Mouse (Mus musculus) megakaryocyte, embryonic 14.5 days (primary cell): ENCODE data around the gene Sv2a. TPM values are rescaled to one million over a fixed set of nuclear protein-coding genes. Genes with fewer than 3 reads are reported as not detected.
"Not testable (repeated sequence)": the region's sequence is repeated elsewhere in the genome, so short reads cannot be mapped to it uniquely, and the experiment has no call there.

Experiments used
- H3K27me3 ChIP-seq: replicated peaks from 2 replicates; pipeline ENCODE3; 2012; ENCODE audit warnings: inconsistent platforms
- H3K36me3 ChIP-seq: replicated peaks from 2 replicates; pipeline ENCODE3; 2012; ENCODE audit warnings: low read length, inconsistent platforms, mixed read lengths
- H3K4me1 ChIP-seq: 2 replicates; pipeline ENCODE4 v1.6.1; 2012; ENCODE audit warnings: inconsistent platforms
- H3K4me3 ChIP-seq: replicated peaks from 2 replicates; pipeline ENCODE3; 2012; ENCODE audit warnings: moderate library complexity, mild to moderate bottlenecking, inconsistent platforms
- H3K9me3 ChIP-seq: 2 replicates; pipeline ENCODE4 v1.6.1; 2012; ENCODE audit warnings: inconsistent platforms
- FLI1 ChIP-seq: IDR thresholded peaks from 2 replicates; pipeline ENCODE4 v1.6.1; 2012; ENCODE audit warnings: low read length, inconsistent platforms, mixed read lengths
- GATA1 ChIP-seq: IDR thresholded peaks from 3 replicates; pipeline ENCODE4 v1.6.1; 2012; ENCODE audit warnings: mixed read lengths, low read length, inconsistent platforms, borderline replicate concordance
- polyA plus RNA-seq: library from polyadenylated mRNA; stranded (reverse); fragments of >175 nt; gene quantifications from 2 replicates; pipeline ENCODE4 v1.2.3, GENCODE M21; 2012; ENCODE audit warnings: low replicate concordance; ENCODE audit not compliant: insufficient read depth

The Sv2a gene
- polyA plus RNA-seq, 1 experiment: 1.9 TPM

DNA sequence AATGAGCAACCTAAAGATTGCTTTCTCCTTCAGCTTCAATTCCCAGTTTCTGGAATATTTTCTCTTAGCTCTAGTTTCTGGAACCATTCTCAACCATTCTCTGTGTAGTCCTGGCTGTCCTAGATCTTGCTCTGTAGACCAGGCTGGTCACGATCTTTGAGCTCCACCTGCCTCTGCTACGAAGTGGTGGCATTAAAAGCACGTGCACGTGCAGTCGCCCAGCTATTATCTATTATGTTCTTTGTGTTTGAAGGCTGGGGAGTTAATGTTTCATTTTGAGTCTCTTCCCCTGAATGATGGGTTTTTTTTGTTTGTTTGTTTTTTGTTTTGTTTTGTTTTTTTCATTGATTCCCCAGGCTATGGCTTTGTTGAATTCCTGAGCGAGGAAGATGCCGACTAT is 7.8 kb upstream of the Sv2a start:
- TF ChIP-seq GATA1: no peak
- TF ChIP-seq FLI1: no peak
- H3K4me3 ChIP-seq: peak overlapping the region; percentile 95
- H3K36me3 ChIP-seq: peaks cover 71% of the 10 kb centered on the region
- H3K4me1 ChIP-seq: peaks cover 71% of the 10 kb centered on the region
- H3K9me3 ChIP-seq: no peaks in the 10 kb centered on the region
- no peaks in the 10 kb centered on the region for H3K27me3 ChIP-seq

DNA sequence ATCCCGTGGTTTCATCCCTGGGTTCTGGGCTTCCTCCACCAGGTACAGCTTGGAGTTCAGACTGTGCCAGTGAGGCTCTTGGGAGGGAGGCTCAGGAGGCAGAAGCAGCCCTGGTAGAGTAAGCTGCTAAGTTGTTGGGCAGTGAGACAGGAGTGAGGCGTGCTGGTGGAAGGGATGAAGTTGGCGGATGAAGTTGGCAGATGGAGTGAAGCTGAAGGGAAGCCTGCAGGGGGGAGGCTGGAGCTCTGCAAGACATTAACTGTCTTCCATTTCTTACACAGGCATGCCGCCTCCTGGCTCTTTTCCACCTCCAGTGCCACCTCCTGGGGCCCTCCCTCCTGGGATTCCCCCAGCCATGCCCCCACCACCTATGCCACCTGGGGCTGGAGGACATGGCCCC is 6.9 kb upstream of the Sv2a start:
- peak overlapping the region; percentile 83 for H3K4me3 ChIP-seq
- peaks cover 70% of the 10 kb centered on the region for H3K36me3 ChIP-seq
- H3K27me3 ChIP-seq, H3K9me3 ChIP-seq: not testable (repeated sequence)
- H3K4me1 ChIP-seq: peaks cover 64% of the 10 kb centered on the region

DNA sequence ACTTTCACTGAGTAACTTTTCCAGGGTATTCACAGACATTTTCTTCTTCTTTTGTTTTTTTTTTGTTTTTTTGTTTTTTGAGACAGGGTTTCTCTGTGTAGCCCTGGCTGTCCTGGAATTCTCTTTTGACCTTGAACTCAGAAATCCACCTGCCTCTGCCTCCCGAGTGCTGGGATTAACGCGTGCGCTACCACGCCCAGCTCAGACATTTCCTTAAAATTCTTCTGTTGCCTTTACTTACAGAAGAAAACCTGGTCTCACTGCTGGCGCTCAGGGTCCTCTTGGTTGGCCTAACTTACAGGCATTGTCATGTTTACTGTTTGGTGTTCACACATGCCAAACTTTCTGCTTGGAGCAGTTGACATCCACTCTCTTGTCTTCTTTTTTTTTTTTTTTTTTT is 5.7 kb upstream of the Sv2a start:
- no peaks in the 10 kb centered on the region for H3K9me3 ChIP-seq
- H3K4me1 ChIP-seq: peaks cover 63% of the 10 kb centered on the region
- H3K36me3 ChIP-seq: peaks cover 62% of the 10 kb centered on the region
- H3K27me3 ChIP-seq: no peaks in the 10 kb centered on the region
- H3K4me3 ChIP-seq: peak overlapping the region; percentile 14
- TF ChIP-seq FLI1: no peak
- no peak for TF ChIP-seq GATA1

DNA sequence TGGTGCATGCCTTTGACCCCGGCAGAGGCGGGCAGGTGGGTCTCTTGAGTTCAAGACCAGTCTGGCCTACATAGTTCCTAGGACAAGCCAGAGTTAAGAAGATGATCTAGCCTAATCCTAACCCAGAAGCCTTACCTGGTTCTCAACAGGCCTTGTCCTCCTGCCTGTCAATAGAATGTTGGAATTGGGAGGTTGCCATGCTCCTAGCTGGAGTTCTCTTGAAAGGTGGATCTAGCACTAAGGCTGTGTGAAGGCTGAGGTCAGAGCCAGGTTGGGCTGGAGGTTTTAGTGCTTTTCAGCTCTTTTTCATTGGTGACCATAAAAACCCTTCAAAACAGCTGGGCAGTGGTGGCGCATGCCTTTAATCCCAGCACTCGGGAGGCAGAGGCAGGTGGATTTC is 2.5 kb upstream of the Sv2a start:
- Histone ChIP-seq H3K9me3 (no peaks in the 10 kb centered on the region), H3K27me3 (no peaks in the 10 kb centered on the region), H3K36me3 (peaks cover 50% of the 10 kb centered on the region), H3K4me1 (peaks cover 72% of the 10 kb centered on the region), H3K4me3 (no peak overlapping the region)
- no peak for TF ChIP-seq GATA1
- no peak for TF ChIP-seq FLI1

DNA sequence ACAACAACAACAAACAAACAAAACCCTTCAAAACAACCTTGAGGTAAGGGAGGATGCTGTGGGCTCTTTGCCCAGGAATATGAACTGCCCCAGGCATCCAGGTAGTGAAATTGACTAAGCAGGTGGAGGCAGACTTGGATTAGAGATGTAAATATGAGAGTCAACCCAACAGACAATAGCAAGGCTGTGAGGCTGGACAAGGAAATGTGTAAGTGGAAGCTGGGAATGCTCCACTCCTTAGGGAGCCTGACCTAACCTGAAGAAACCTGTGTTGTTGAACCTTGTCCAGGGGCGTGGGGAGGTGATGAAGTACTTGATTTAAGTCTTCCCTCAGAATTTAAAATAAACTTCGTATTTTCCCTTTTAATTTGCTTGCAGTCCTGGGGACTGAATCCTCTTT is 2.0 kb upstream of the Sv2a start:
- no peak overlapping the region for H3K4me3 ChIP-seq
- H3K36me3 ChIP-seq: peaks cover 49% of the 10 kb centered on the region
- H3K4me1 ChIP-seq: peaks cover 72% of the 10 kb centered on the region
- H3K27me3 ChIP-seq: no peaks in the 10 kb centered on the region
- TF ChIP-seq GATA1 (no peak), FLI1 (no peak)
- no peaks in the 10 kb centered on the region for H3K9me3 ChIP-seq

DNA sequence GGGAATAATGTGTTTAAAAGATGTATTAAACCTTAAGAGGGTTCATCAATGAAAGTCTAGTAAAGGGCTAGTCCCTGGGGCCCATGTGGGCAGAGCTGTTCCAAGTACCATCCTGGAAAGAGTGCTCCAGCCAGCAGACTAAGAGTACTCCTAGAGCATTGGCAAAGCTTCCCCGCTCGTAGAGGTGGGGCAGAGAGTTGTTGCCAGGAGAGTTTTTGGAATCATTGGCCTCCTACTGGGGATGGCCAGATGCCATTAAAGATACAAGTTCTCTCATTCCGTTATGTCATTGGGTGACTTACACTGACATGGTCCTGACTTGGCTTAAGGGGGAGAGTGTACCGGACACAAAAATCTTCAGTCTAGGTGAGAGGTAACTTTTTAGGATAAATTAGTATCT is 1.4 kb upstream of the Sv2a start:
- Histone ChIP-seq H3K36me3 (peaks cover 43% of the 10 kb centered on the region), H3K4me1 (peaks cover 71% of the 10 kb centered on the region), H3K4me3 (no peak overlapping the region), H3K9me3 (no peaks in the 10 kb centered on the region), H3K27me3 (no peaks in the 10 kb centered on the region)
- TF ChIP-seq GATA1 (no peak), FLI1 (no peak)

DNA sequence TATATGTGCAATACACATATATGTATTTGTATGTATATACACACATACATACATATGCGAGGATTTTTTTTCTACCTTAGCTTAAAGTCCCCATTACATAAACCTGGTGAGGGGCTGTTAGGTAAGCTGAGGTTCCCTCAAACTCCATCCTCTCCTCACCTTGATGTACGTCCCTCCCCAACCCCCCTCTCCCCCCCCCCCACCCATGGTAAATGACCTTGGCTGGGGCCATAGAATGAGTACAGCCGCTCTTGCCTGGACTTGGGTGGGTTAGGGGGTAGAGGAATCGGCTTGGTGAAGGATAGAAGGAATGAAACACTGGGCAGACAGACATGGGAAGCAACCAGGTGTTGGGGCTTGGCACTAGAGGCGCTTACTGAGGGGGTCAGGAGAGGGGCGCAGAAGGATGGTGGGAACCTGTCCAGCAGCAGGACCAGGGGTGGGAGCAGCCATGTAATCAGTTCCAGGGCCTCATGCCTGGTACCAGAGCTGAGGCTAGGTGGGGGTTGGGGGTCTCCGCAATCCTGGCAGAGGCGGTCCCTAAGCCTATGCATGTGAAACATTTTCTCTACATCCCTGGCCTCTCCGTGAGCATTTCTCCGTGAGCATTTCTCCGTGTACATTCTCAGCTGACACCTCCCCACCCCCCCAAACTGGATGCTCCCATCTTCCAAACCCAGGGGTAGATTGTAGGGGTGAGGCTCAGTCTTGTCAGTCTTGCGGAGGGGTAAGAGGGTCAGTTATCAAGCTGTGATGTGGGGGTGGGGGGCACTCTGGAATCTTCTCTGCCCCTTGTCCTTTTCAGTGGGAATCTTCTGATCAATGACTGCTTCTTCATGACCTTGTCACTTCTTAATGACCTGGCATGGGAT is 795 bp downstream of the Sv2a start:
- Histone ChIP-seq H3K27me3 (peaks cover 7% of the 10 kb centered on the region), H3K36me3 (peaks cover 22% of the 10 kb centered on the region), H3K9me3 (no peaks in the 10 kb centered on the region), H3K4me3 (peak overlapping the region; percentile 92), H3K4me1 (peaks cover 53% of the 10 kb centered on the region)
- TF ChIP-seq FLI1: no peak
- no peak for TF ChIP-seq GATA1

DNA sequence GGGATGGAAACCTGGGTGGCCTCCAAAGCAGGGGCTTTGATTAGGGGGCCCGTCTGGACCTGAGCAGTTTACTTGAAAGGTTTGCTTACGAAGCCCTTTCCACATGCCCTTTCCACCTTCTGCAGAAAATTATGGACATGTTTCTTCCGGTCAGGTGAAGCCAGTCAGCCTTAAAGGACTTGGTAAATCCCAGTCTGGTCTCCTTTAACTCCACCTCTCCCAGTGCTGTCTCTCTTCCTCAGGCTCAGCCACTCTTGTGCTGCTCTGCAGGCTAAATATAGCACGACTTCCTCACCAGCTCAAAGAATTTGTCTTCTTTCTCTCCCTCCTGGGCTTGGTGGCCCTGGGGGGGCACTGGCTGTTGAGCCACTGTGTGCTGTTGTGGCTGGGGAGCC is 1.4 kb downstream of the Sv2a start:
- Histone ChIP-seq H3K9me3 (no peaks in the 10 kb centered on the region), H3K27me3 (peaks cover 7% of the 10 kb centered on the region), H3K4me1 (peaks cover 53% of the 10 kb centered on the region), H3K4me3 (peak overlapping the region; percentile 46), H3K36me3 (peaks cover 18% of the 10 kb centered on the region)
- TF ChIP-seq GATA1: no peak
- no peak for TF ChIP-seq FLI1

DNA sequence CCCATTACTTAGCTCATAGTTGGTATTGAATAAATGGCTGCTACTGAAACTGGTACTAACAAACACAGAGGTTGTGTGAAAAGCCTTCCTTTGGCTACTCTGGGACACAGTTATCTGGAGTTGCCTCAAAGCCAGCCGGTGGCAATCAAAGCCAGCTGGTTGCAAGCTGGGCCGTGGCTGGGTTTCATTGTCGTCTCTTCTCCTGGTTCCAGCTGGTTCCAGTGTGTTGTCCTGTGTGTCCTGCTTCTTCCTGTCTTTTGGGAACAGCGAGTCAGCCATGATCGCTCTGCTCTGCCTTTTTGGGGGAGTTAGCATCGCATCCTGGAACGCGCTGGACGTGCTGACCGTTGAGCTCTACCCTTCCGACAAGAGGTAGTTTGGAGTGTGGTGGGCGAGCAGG is 12.0 kb downstream of the Sv2a start:
- H3K27me3 ChIP-seq: peaks cover 8% of the 10 kb centered on the region
- peaks cover 5% of the 10 kb centered on the region; the same call in 1 of the 2 replicates for H3K9me3 ChIP-seq
- no peak overlapping the region for H3K4me3 ChIP-seq
- H3K36me3 ChIP-seq: peaks cover 45% of the 10 kb centered on the region
- TF ChIP-seq GATA1: no peak
- TF ChIP-seq FLI1: no peak
- peaks cover 70% of the 10 kb centered on the region for H3K4me1 ChIP-seq

DNA sequence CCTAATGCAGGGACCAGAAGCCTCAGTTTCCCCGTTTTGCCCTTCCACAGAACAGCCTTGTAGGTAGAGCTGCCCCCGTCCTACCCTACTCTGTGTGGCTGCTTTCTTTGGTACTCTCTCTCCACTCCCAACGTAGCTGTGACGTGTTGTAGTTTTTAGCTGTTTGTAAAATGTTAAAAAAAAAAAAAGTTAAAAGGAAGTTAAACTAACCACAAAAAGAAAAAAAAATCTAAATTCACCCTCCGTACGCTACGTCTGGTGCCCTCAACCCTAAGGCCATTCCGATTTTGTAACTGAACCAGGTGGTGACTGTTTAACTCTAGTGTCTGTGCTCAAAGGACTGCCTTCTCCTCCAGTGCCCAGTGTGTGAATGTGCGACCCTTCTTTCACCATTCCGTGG is 14.0 kb downstream of the Sv2a start:
- Histone ChIP-seq H3K4me3 (no peak overlapping the region), H3K4me1 (peaks cover 75% of the 10 kb centered on the region), H3K9me3 (peaks cover 5% of the 10 kb centered on the region; the same call in 1 of the 2 replicates), H3K36me3 (peaks cover 38% of the 10 kb centered on the region), H3K27me3 (peaks cover 8% of the 10 kb centered on the region)
- no peak for TF ChIP-seq GATA1
- no peak for TF ChIP-seq FLI1

DNA sequence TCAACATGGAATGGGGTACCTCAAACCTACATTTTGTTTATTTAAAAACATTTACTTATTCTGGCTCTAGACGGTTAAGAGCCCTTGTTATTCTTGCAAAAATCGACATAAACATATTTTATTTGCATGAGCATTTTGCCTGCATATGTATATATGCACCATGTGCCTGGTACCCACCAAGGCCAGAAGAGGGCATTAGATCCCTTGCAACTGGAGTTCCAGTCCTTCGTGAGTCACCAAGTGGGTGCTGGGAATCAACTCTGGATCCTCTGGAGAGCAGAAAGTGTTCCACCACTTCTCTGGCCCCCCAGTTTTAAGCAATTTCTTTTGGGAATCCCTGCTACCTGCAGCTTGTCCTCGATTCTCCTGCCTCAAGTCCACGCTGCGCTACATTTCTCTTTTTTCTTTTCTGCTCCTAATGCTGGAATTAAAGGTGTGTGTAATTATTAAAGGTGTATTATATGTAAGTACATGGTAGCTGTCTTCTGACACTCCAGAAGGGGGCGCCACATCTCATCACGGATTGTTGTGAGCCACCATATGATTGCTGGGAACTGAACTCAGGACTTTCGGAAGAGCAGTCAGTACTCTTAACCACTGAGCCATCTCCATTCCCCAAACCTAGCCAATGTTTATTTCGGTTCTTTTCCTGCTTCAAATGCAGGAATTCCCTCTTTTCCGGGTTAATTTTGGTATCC is 14.8 kb downstream of the Sv2a start:
- Histone ChIP-seq H3K4me1 (peaks cover 69% of the 10 kb centered on the region), H3K27me3 (peaks cover 8% of the 10 kb centered on the region), H3K4me3 (no peak overlapping the region), H3K36me3 (peaks cover 30% of the 10 kb centered on the region), H3K9me3 (peaks cover 5% of the 10 kb centered on the region; the same call in 1 of the 2 replicates)
- TF ChIP-seq FLI1 (no peak), GATA1 (no peak)
